Mouse (Mus musculus): ENCODE measurements around the gene Cplane1. TPM values are rescaled to one million over a fixed set of nuclear protein-coding genes. Genes with fewer than 3 reads are reported as not detected.

Cplane1 gene
- total and polyA plus RNA-seq, 3 experiments = 2.9 to 6.3 TPM; not detected in 1

- H3K27me3 ChIP-seq (ENCODE audit: control insufficient read depth in 1 of 2, insufficient read depth in 2 of 2, low read length in 2 of 2) = no peaks in the 10 kb centered on the region
- DNase-seq (ENCODE audit: low read depth, low spot score) = no peak
- H3K79me2 ChIP-seq (ENCODE audit: control insufficient read depth, insufficient read depth, low read length, poor library complexity) = no peaks in the 10 kb centered on the region
Observed at GRCm38 (mm10) chr15:8319191-8319590, 150.3 kb downstream of the Cplane1 start.

More at GRCm38 (mm10) chr15:8319191-8319590, 150.3 kb downstream of the Cplane1 start:
- H3K27ac ChIP-seq (ENCODE audit: control insufficient read depth, low read depth, low read length) = no peak overlapping the region
- peaks cover 3 to 37% of the 10 kb centered on the region in 2 experiments; a peak in 3 of 4 replicates for H3K36me3 ChIP-seq (ENCODE audit: control insufficient read depth in 1 of 2, insufficient read depth in 2 of 2, low read length in 2 of 2)
- no peaks in the 10 kb centered on the region for H3K4me1 ChIP-seq (ENCODE audit: control insufficient read depth in 1 of 2, insufficient read depth in 2 of 2, low read length in 2 of 2)
- H3K9me3 ChIP-seq (replicated peaks; ENCODE audit: insufficient read depth, low read length) = no peaks in the 10 kb centered on the region
- no peak overlapping the region for H3K9ac ChIP-seq (ENCODE audit: control insufficient read depth, low read depth, low read length, poor library complexity, severe bottlenecking)
- no peak overlapping the region for H3K4me3 ChIP-seq (ENCODE audit: control insufficient read depth in 1 of 2, insufficient read depth in 1 of 2, low read depth in 2 of 2, low read length in 2 of 2)
- TF ChIP-seq HCFC1 (IDR thresholded peaks at IDR 0.05; ENCODE audit: low read depth, low read length) (no peak), RAD21 (IDR thresholded peaks at IDR 0.05; ENCODE audit: low read depth, low read length) (no peak), E2F4 (IDR thresholded peaks at IDR 0.05; ENCODE audit: borderline replicate concordance, low read depth, low read length) (no peak), USF1 (IDR thresholded peaks at IDR 0.05; ENCODE audit: low read depth, low read length) (no peak), POLR2AphosphoS5 (IDR thresholded peaks at IDR 0.05; ENCODE audit: borderline replicate concordance, low read depth, low read length) (no peak), CHD1 (IDR thresholded peaks at IDR 0.05; ENCODE audit: low read depth, low read length) (no peak), MEF2A (IDR thresholded peaks at IDR 0.05; ENCODE audit: extremely low read depth, insufficient replicate concordance, low read depth, low read length, poor library complexity, severe bottlenecking) (no peak), TBP (IDR thresholded peaks at IDR 0.05; ENCODE audit: low read depth, low read length) (no peak), POLR2A (IDR thresholded peaks at IDR 0.05; ENCODE audit: control insufficient read depth in 1 of 2, insufficient read depth in 1 of 2, low read depth in 1 of 2, low read length in 2 of 2, poor library complexity in 1 of 2) (no peak), MYB (IDR thresholded peaks at IDR 0.05; ENCODE audit: low read depth, low read length) (no peak), USF2 (IDR thresholded peaks at IDR 0.05; ENCODE audit: borderline replicate concordance in 1 of 2, insufficient read depth in 1 of 2, low read depth in 1 of 2, low read length in 2 of 2) (no peak), MAZ (IDR thresholded peaks at IDR 0.05; ENCODE audit: low read depth, low read length) (no peak), CTCF (IDR thresholded peaks at IDR 0.05 in 2 of 3, conservative IDR thresholded peaks at IDR 0.05 in 1 of 3; ENCODE audit: control insufficient read depth in 1 of 3, insufficient read depth in 1 of 3, low read depth in 2 of 3, low read length in 3 of 3, poor library complexity in 1 of 3, severe bottlenecking in 1 of 3) (no peak), JUND (IDR thresholded peaks at IDR 0.05; ENCODE audit: low read depth, low read length) (no peak), SIN3A (IDR thresholded peaks at IDR 0.05; ENCODE audit: low read length) (no peak), GABPA (IDR thresholded peaks at IDR 0.05; ENCODE audit: low read depth, low read length) (no peak), KAT2A (conservative IDR thresholded peaks at IDR 0.05; ENCODE audit: low read depth, low read length) (no peak), ZC3H11A (IDR thresholded peaks at IDR 0.05; ENCODE audit: low read depth, low read length) (no peak), MAX (IDR thresholded peaks at IDR 0.05; ENCODE audit: low read length) (no peak), ETS1 (IDR thresholded peaks at IDR 0.05; ENCODE audit: low read depth, low read length) (no peak)

Other genes with a start within 250 kb of the Cplane1 start
- gene Wdr70, start 69.9 kb upstream of the Cplane1 start, total RNA-seq (2012; rRNA removed) = 36.5 and 40.7 TPM in 2 replicates
- 10 to 100 TPM in 1 of 2 experiments, not detected in 1; 48.8 TPM for gene Wdr70, start 69.9 kb upstream of the Cplane1 start, polyA plus RNA-seq (2012; ENCODE audit: insufficient read depth in 1 of 2, insufficient read length in 2 of 2, low read depth in 1 of 2, low replicate concordance in 2 of 2, missing spikeins in 1 of 2)
- gene Nup155, start 59.8 kb upstream of the Cplane1 start, total RNA-seq (2012; rRNA removed) = 82.7 and 86.7 TPM in 2 replicates
- gene Nup155, start 59.8 kb upstream of the Cplane1 start, polyA plus RNA-seq (2012; ENCODE audit: insufficient read depth in 1 of 2, insufficient read length in 2 of 2, low read depth in 1 of 2, low replicate concordance in 2 of 2, missing spikeins in 1 of 2) = 100 to 1,000 TPM in 1 of 2 experiments, 10 to 100 TPM in 1; 85.0 to 135 TPM

Measured in MEL (cell line).